Mouse (Mus musculus) urinary bladder, postnatal 4 days (tissue): Measurements from ENCODE around the gene Iqcc.
A peak's percentile ranks its signal among the peaks of the same experiment; 100 is the strongest.

Experiments used
- DNase-seq, 2 experiments: peaks; one replicate each; pipeline ENCODE4 v3.0.0; 2021 to 2022; ENCODE audit warnings: low spot score in 2 of 2

Gene Iqcc

DNA sequence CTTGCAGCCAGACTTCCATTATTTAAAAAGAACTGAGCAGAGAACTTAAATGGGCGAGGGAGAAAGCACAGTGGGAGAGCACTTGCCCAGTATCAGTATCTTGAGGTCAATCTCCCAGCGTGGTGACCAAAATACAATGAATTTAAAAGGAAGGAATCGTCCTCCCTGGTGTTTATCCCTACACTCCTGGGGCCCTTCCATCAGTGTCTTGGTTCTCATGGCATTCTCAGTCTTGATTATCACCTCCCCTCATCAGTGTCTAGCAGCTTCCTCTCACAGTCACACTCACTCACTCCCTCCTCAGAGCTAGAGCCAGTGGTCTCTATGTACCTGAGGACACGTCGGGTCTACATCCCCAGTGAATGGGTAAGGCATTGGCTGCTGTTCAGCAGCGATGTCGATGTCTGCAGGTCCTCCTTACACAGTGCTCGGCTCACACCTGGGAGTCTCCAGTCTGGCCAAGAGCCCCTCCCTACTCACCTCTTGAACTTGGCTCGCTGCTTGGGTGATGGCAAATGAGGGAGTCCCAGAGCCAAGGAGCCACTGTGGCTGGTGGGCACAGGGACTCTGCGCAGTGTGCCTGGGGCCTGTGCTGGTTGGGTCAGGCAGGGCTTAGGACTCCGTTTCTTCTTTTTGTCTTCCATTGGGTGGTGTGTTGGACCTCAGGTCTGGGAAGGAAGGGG lies 3.4 kb upstream of the Iqcc start:
- no peak for DNase-seq

- DNase-seq = no peak
Observed at GRCm38 (mm10) chr4:129621283-129621841, 2.5 kb upstream of the Iqcc start.

DNA sequence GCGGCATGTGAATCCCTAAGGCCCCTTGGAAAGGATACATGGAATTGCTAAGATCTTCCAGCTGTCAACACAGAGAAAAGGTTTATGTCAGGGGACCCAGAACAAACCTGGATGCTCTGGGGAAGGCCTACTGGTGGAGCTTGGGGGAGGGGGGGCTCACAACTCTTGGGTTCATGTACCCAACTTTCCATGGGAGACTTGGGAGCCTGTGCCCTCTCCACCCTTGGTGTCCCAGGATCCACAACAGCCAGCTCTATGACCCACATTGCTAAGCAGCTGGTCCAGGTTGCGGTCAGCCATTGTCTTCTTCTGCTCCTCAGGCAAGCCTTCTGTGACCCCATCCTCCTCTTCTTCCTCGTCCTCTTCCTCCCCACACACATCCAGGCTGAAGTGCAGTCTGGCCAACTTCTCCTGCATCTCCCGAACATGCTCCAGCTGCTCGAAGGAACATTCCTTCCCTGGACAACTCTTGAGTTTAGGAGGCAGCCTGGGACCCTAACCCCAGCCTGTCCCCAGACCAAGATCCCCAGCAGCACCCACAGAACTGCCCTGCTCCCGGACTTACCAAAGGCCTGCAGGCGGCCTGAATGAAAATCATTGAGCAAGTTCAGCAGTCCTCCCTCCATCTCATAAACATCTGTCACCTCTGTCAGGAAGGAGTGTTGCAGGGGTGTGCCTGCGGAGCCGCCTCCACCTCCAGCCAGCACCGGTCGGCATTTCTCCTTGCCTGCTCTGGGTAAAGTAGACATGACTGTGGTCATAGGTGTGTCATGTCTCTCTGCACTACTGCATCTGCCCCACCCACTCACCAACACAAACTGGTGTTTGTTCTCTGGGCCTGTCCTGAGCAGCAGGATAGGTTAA lies 1.8 kb upstream of the Iqcc start:
- DNase-seq = no peak

DNA sequence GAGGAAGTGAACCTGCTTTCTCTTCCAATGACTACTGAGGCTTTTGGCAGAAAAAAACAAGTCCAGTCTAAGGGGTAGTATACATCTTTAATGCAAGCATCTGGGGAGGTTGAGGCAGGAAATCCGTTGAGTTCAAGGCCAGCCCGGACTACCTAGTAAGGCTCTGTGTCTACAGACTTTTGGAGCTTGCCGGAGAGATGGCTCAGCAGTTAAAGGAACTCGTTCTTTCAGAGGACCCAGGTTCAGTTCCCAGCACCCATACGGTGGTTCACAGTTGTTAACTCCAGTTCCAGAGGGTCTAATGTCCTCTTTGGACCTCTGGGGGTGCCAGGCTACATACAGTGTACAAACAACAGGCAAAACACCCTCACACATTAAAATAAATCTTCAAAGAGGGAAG lies 868 bp downstream of the Iqcc start:
- no peak for DNase-seq

GRCm38 (mm10) chr4:129617121-129617641 lies 1.7 kb downstream of the Iqcc start:
- no peak for DNase-seq

DNA sequence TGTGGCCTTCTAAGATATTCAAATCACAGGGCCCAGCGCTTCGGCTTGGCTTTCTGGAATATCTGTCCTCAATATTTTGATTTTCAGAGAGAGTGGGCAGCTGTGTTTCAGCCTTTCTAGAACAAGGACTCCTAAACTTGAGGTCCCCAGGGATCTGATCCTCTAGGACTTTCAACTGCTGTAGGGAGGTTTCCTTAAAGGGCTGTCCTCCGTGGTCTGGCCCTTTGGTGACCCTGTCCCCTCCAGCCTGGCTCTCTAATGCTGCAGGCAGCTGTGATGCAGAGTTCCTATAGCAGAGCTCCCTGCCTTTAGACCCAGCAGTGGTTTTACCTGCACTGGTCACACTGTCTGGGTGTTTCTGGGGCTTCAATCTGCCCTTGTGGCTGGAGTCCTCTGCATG lies 2.3 kb downstream of the Iqcc start:
- no peak for DNase-seq

DNA sequence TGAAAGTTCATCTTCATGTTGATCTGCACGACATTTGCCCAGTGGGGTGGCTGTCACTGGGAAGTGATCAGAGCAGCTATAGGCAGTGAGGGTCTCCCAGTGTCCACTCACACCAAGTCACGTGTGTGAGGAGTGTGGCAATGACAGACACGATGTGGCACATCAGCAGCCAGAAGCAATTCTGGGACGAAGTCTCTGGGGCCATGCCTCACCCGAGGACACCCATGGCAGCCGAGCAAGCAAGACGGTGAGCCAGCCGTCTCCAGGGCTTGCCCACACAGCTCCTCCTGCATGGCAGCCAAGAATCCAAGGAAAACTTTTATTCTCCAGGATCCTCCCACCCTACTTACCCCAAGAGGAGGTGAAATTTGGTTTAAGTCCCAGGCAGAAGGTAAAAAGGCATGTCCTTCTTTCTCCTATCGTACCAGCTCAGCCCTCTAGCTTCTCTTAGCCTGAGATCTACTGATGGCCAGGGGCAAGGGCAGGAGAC lies 3.1 kb downstream of the Iqcc start:
- DNase-seq = no peak

GRCm38 (mm10) chr4:129614093-129614492 lies 4.8 kb downstream of the Iqcc start, which contains the start of gene Dcdc2b:
TSS of gene Dcdc2b (minus strand) at chr4:129614257.
- no peak for DNase-seq

- DNase-seq = no peak
Observed at GRCm38 (mm10) chr4:129610472-129610871, 8.4 kb downstream of the Iqcc start.

GRCm38 (mm10) chr4:129610026-129610425 lies 8.9 kb downstream of the Iqcc start:
- DNase-seq = no peak

DNA sequence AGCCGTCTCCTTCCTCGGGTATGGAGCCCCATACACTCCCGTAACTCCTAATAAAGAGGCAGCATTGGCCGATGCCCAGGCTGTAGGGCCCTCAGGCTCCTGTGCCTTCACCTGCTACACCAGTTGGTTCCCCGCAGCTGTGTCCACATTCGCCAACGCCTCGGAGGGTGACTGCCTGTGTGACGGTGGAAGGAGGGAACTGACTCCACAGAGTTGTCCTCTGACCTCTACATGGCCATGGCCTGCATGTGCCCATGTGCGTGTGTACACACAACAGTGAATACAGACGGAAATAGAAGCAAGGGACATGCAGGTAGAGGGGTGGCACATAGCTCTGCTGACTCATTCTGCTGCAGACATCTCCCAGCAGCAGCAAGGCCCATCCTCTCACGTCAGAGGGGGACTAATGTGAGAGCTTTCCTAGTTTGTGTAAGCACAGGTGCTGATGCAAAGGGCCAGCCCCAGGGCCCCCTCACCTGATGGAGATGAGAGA lies 9.7 kb downstream of the Iqcc start:
- DNase-seq = no peak

GRCm38 (mm10) chr4:129608426-129609025 lies 10.4 kb downstream of the Iqcc start:
- peak; percentile 67 to 81 for DNase-seq

DNA sequence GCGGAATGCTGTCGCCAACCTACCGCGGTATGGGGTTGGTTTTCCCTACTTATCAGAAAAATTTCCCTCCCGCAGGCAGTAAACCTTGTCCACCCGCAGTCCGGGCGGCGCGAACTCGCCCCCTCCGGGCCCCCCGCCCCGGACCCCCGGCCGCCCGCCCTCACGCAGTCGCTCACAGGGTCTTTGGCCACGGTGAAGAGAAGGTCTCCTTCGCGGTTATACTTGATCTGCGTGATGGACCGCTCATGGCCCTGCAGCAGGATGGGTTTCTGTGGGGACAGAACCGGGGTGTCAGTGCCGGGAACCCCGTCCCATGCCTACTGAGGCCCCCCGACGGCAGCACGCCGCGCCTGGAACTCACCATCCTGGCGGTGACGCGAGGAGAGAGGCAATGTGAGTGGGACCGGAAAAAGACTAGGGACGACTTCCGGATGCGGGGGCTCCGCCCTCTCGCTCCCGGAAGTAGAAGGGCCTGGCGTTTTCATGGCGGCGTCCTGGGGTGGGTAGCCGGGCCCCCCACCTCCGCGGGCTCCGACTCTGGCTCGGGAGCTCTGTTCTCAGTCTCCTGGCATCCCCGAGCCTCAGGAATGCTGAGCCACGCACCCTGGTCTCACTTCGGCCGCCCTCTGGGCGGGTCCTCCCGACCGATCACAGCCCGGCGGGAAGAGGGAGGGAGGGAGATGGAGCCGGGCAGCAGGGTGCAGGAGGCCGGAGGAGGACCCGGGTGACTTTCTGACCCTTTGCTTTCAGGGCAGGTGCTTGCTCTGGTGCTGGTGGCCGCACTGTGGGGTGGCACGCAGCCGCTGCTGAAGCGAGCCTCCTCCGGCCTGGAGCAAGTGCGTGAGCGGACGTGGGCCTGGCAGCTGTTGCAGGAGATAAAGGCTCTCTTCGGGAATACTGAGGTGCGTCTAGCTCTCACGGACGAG lies 18.4 kb downstream of the Iqcc start, which contains the start of the genes Eif3i and Tmem234:
Eif3i (minus strand) TSS at position 416 of the 926 bp plus-strand sequence.
Tmem234 (plus strand) TSS at position 436 of the 926 bp plus-strand sequence.
- DNase-seq = peak; percentile 79 to 83

DNA sequence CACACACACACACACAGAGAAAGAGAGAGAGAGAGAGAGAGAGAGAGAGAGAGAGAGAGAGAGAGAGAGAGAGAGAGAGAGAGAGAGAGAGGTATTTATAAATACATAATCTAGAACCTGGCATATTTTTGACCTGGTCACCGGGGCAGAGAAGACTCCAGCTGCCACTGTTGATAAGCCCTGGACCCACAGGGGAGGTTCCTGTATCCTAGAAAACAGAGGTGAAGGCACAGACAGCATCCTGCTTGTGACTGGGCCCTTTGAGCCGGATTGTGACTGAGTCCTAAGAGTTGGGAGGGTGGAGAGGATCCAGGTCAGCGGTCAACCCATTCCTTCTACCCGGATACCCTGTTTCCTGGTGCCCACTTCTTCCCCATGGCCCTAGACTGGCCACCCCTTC lies 30.0 kb downstream of the Iqcc start:
- DNase-seq = no peak

DNA sequence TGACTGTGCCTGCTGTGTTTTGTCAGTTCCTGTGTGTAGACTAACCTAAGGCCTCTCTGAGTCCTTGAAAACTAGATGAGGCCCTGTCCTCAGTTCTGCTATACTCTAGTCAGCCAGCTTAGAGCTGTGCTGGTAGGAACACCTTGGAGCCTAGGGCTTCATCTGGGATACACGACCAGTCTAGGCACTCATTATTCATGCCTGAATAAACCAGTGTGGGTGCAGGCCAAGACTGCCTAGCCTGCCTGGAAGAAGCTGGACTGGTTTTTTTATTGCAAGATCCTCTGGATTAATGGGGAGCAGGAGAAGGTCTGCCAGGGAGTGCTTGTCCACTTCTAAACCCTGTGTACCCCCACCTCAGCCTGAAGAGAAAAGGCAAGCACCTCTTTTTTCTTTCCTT lies 32.0 kb downstream of the Iqcc start:
- no peak for DNase-seq

DNA sequence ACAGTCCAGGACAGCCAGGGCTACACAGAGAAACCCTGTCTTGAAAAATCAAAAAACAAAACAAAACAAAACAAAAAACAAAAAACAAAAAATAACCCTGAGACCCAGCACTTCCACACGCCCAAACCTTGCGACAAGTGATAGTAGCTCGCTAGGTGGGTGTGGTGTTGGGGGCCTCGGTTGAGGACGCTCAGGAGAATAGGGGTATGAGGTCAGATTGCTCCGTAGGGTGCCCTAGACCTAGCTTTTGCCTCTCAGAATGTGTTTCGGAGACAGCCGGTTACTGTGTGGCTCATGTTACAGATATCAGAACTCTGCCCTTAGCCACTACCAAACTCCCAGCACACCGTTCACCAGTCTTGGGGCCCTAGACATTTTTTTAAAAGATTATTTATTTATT lies 33.1 kb downstream of the Iqcc start:
- no peak for DNase-seq

- peak; percentile 75 to 85 for DNase-seq
Observed at GRCm38 (mm10) chr4:129584884-129585608, 33.9 kb downstream of the Iqcc start.

DNA sequence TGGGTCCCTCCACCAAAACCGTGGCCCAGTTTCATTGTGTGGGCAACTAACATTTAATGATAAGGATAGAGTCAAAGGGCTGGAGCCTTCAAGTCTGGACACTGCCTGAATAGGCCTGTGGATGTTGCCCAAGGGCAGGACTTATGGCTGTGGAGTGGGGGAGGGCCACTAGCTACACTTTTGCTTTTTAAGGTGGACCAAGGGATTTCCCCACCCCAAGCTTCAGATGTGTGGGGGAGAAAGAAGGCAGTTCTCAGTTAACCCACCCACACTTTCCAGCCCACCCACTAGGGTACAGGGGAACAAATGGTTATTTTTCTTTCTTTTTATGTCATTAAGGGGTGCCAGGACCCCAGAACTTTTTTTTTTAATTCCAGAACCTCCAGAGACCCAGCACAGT lies 34.5 kb downstream of the Iqcc start:
- no peak for DNase-seq

GRCm38 (mm10) chr4:129582251-129582650 lies 36.6 kb downstream of the Iqcc start:
- no peak for DNase-seq

- DNase-seq = no peak
Observed at GRCm38 (mm10) chr4:129580347-129580746, 38.6 kb downstream of the Iqcc start.
